Mouse (Mus musculus) CH12.LX (cell line): Measurements from ENCODE around the gene Gtf2h2.

ENCODE experiments used
- CTCF ChIP-seq, 2 experiments: IDR thresholded peaks in 1 of 2; conservative IDR thresholded peaks in 1 of 2; 2 replicates each; pipeline ENCODE4 v1.5.1; 2011 to 2012; ENCODE audit warnings: low read depth in 2 of 2, low read length in 2 of 2, improper control_type of control experiment in 1 of 2, inconsistent platforms in 1 of 2, mild to moderate bottlenecking in 1 of 2, moderate library complexity in 1 of 2
- E2F4 ChIP-seq: IDR thresholded peaks from 2 replicates; pipeline ENCODE4 v1.6.1; 2011; ENCODE audit warnings: low read depth, low read length, improper control_type of control experiment; ENCODE audit not compliant: insufficient replicate concordance
- ELF1 ChIP-seq: IDR thresholded peaks from 2 replicates; pipeline ENCODE4 v1.6.1; 2014; ENCODE audit warnings: low read depth, mild to moderate bottlenecking, inconsistent platforms, low read length, improper control_type of control experiment
- EP300 ChIP-seq: IDR thresholded peaks from 2 replicates; pipeline ENCODE4 v1.6.1; 2011; ENCODE audit warnings: low read length, improper control_type of control experiment
- ETS1 ChIP-seq: conservative IDR thresholded peaks from 2 replicates; pipeline ENCODE4 v1.6.1; 2012; ENCODE audit warnings: low read depth, mild to moderate bottlenecking, inconsistent platforms, low read length, improper control_type of control experiment, moderate library complexity
- GABPA ChIP-seq: IDR thresholded peaks from 2 replicates; pipeline ENCODE4 v1.6.1; 2012; ENCODE audit warnings: low read depth, low read length, improper control_type of control experiment, inconsistent platforms; ENCODE audit not compliant: insufficient replicate concordance
- JUND ChIP-seq: conservative IDR thresholded peaks from 2 replicates; pipeline ENCODE4 v1.6.1; 2011; ENCODE audit warnings: low read depth, low read length, improper control_type of control experiment
- MXI1 ChIP-seq: IDR thresholded peaks from 2 replicates; pipeline ENCODE4 v1.6.1; 2011; ENCODE audit warnings: mild to moderate bottlenecking, low read depth, low read length, improper control_type of control experiment
- POLR2A ChIP-seq: IDR thresholded peaks from 2 replicates; pipeline ENCODE4 v1.6.1; 2011; ENCODE audit warnings: low read depth, mild to moderate bottlenecking, improper control_type of control experiment, low read length
- TBP ChIP-seq: conservative IDR thresholded peaks from 2 replicates; pipeline ENCODE4 v1.6.1; 2011; ENCODE audit warnings: low read depth, low read length, improper control_type of control experiment
- UBTF ChIP-seq: IDR thresholded peaks from 2 replicates; pipeline ENCODE4 v1.6.1; 2012; ENCODE audit warnings: low read depth, mild to moderate bottlenecking, inconsistent platforms, low read length, improper control_type of control experiment, moderate library complexity
- ZKSCAN1 ChIP-seq: IDR thresholded peaks from 2 replicates; pipeline ENCODE4 v1.6.1; 2012; ENCODE audit warnings: low read depth, inconsistent platforms, low read length, improper control_type of control experiment, borderline replicate concordance
- ZMIZ1 ChIP-seq: IDR thresholded peaks from 2 replicates; pipeline ENCODE4 v1.6.1; 2012; ENCODE audit warnings: low read depth, mild to moderate bottlenecking, inconsistent platforms, low read length, improper control_type of control experiment

- TF ChIP-seq ZKSCAN1 (no peak), UBTF (no peak), POLR2A (no peak), MXI1 (no peak), ZMIZ1 (no peak), CTCF (conservative IDR thresholded peaks at IDR 0.05 in 1 of 2, IDR thresholded peaks at IDR 0.05 in 1 of 2; ENCODE audit: low read depth in 2 of 2, low read length in 2 of 2) (no peak), EP300 (no peak), TBP (no peak), E2F4 (no peak), JUND (no peak), ETS1 (no peak), ELF1 (no peak), GABPA (no peak)
Measured at GRCm38 (mm10) chr13:100519162-100519561, 26.8 kb upstream of the Gtf2h2 start.
